Mouse (Mus musculus) forebrain, embryonic 16.5 days (tissue): ENCODE results near the gene Wdr73. TPM values are rescaled to one million over a fixed set of nuclear protein-coding genes. Genes with fewer than 3 reads are reported as not detected.

Experiments
- ATAC-seq: fragments of 200-750 bp; cut with Nextera tagmentation; 2 replicates; pipeline ENCODE4 v1.8.0; 2017; ENCODE audit warnings: mild to moderate bottlenecking, moderate library complexity
- H3K27ac ChIP-seq: fragments of 300-500 bp; sonication (generic); 2 replicates; pipeline ENCODE4 v1.5.1; 2014; ENCODE audit warnings: low read length, control low read depth
- H3K27me3 ChIP-seq: fragments of 300-500 bp; sonication (generic); replicated peaks from 2 replicates; pipeline ENCODE4 v1.6.1; 2014; ENCODE audit warnings: low read length; ENCODE audit not compliant: control insufficient read depth, insufficient read depth
- H3K36me3 ChIP-seq: fragments of 300-500 bp; sonication (generic); 2 replicates; pipeline ENCODE4 v1.6.1; 2014; ENCODE audit not compliant: control insufficient read depth, insufficient read depth
- H3K4me1 ChIP-seq: fragments of 300-500 bp; sonication (generic); replicated peaks from 2 replicates; pipeline ENCODE4 v1.6.1; 2014; ENCODE audit warnings: low read length; ENCODE audit not compliant: control insufficient read depth, insufficient read depth
- H3K4me2 ChIP-seq: fragments of 300-500 bp; sonication (generic); 2 replicates; pipeline ENCODE4 v1.6.1; 2014; ENCODE audit warnings: mild to moderate bottlenecking, low read length, control low read depth
- H3K4me3 ChIP-seq: fragments of 300-500 bp; sonication (generic); replicated peaks from 2 replicates; pipeline ENCODE4 v1.5.1; 2014; ENCODE audit warnings: mild to moderate bottlenecking, low read length, control low read depth
- H3K9ac ChIP-seq: fragments of 300-500 bp; sonication (generic); replicated peaks from 2 replicates; pipeline ENCODE4 v1.6.1; 2014; ENCODE audit warnings: low read depth, low read length, control low read depth
- H3K9me3 ChIP-seq: fragments of 300-500 bp; sonication (generic); 2 replicates; pipeline ENCODE4 v1.6.1; 2016; ENCODE audit warnings: low read length; ENCODE audit not compliant: control insufficient read depth
- WGBS: fragments of 180-500 bp; shearing (Covaris S2); extraction: QIAGEN DNeasy Blood & Tissue Kit; methylation state at CpG from one replicate; pipeline ENCODE4 v1.1.7; 2014; 5-methylcytosine and 5-hydroxymethylcytosine counted together
- polyA plus RNA-seq: library from polyadenylated mRNA; unstranded; fragments of >200 nt; fragmentation: Nextera tagmentation; extraction: Ambion mirVana; gene quantifications from 2 replicates; pipeline ENCODE4 v1.2.1, GENCODE M21; 2015

The Wdr73 gene
- polyA plus RNA-seq, 1 experiment from 2014 or later, result 46.3 TPM

GRCm38 (mm10) chr7:80919647-80920008, 18.6 kb upstream of the Wdr73 start:
- Histone ChIP-seq H3K27me3 (no peaks in the 10 kb centered on the region), H3K4me3 (no peak overlapping the region), H3K4me2 (no peak overlapping the region), H3K36me3 (peaks cover 17% of the 10 kb centered on the region), H3K27ac (no peak overlapping the region), H3K4me1 (no peaks in the 10 kb centered on the region), H3K9ac (no peak overlapping the region), H3K9me3 (no peaks in the 10 kb centered on the region)
- 93% methylated on average over 5 of the region's 5 CpGs for WGBS
- ATAC-seq, result no peak

- peaks cover 17% of the 10 kb centered on the region for H3K36me3 ChIP-seq
- no peak overlapping the region for H3K4me3 ChIP-seq
- H3K9ac ChIP-seq, result no peak overlapping the region
- no peaks in the 10 kb centered on the region for H3K9me3 ChIP-seq
- H3K27me3 ChIP-seq, result no peaks in the 10 kb centered on the region
- H3K27ac ChIP-seq, result no peak overlapping the region
- H3K4me2 ChIP-seq, result no peak overlapping the region
- H3K4me1 ChIP-seq, result no peaks in the 10 kb centered on the region
- WGBS, result 90% methylated on average over 8 of the region's 8 CpGs
- no peak for ATAC-seq
These were observed 18.0 kb upstream of the Wdr73 start for GRCm38 (mm10) chr7:80918982-80919646.

DNA sequence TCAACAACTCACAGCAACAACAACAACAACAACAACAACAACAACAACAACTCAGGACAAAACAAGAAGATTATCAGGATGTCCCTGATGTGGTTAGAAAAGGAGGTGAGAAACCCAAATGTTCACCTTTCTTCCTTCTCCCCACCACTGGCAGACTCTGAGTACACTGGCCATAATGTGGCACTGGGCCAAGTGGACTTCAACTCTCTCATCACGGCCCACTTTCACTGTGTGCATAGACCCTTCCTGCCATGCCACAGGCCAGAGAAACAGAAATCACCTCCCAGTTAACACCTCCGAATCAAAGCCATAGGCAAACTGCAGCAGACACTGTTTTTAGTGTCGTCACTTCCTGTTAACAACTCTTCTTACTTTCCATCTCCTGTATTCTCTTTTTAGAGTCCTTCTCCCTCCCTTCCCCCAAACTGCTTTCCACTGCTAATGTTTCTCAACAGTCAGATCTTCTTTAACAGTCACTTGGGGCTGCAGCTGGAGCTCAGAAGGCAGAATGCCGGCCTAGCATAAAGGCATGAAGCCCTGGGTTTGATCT, 16.9 kb upstream of the Wdr73 start:
- H3K9me3 ChIP-seq, result no peaks in the 10 kb centered on the region
- 88% methylated on average over 4 of the region's 4 CpGs for WGBS
- no peak overlapping the region for H3K4me2 ChIP-seq
- H3K27me3 ChIP-seq, result no peaks in the 10 kb centered on the region
- H3K9ac ChIP-seq, result no peak overlapping the region
- no peak for ATAC-seq
- H3K4me3 ChIP-seq, result no peak overlapping the region
- no peak overlapping the region for H3K27ac ChIP-seq
- H3K36me3 ChIP-seq, result peaks cover 17% of the 10 kb centered on the region
- no peaks in the 10 kb centered on the region for H3K4me1 ChIP-seq

GRCm38 (mm10) chr7:80912496-80912895, 11.4 kb upstream of the Wdr73 start:
- H3K36me3 ChIP-seq, result peaks cover 17% of the 10 kb centered on the region
- no peak overlapping the region for H3K27ac ChIP-seq
- no peak overlapping the region for H3K4me2 ChIP-seq
- H3K27me3 ChIP-seq, result no peaks in the 10 kb centered on the region
- 87% methylated on average over 8 of the region's 8 CpGs for WGBS
- no peak overlapping the region for H3K4me3 ChIP-seq
- no peak for ATAC-seq
- no peak overlapping the region for H3K9ac ChIP-seq
- no peaks in the 10 kb centered on the region for H3K9me3 ChIP-seq
- H3K4me1 ChIP-seq, result no peaks in the 10 kb centered on the region

GRCm38 (mm10) chr7:80911053-80911452, 10.0 kb upstream of the Wdr73 start:
- no peaks in the 10 kb centered on the region for H3K9me3 ChIP-seq
- no peak overlapping the region for H3K4me2 ChIP-seq
- peaks cover 18% of the 10 kb centered on the region for H3K36me3 ChIP-seq
- 86% methylated on average over 7 of the region's 7 CpGs for WGBS
- no peak overlapping the region for H3K27ac ChIP-seq
- no peaks in the 10 kb centered on the region for H3K4me1 ChIP-seq
- no peak overlapping the region for H3K4me3 ChIP-seq
- H3K27me3 ChIP-seq, result no peaks in the 10 kb centered on the region
- no peak overlapping the region for H3K9ac ChIP-seq
- no peak for ATAC-seq

DNA sequence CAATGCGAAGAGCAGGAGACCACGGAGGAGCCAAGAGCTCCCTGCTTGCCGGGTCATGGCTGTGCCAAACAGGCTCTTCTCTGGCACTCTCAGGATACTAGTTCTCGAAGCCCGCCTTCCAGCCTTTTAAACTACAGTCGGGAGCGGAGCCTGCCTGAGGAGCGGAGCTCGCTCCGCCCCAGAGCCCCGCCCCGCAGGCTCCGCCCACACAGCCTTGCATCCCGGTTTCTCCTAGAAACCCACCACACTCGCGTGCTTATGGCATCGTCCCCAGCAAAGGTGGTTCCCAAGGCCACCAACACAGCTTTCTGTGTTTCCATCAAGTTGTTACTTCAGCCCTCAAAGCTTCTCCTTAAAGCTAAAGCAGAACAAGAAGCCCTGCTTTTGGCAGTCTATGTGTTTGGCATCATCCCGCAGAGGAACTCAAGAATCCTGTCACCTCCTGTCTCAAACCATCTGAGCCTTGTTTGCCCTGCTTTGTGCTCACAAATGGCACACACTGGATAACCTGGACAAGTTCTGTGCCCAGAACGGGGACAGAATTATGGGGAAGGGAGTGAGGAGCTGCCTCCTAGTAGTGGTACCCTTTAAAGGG, 3.9 kb upstream of the Wdr73 start, which contains the start of gene Nmb:
Nmb (minus strand) TSS at position 156 of the 595 bp plus-strand sequence.
- 2% methylated on average over 19 of the region's 19 CpGs for WGBS
- no peaks in the 10 kb centered on the region for H3K27me3 ChIP-seq
- H3K9me3 ChIP-seq, result no peaks in the 10 kb centered on the region
- H3K4me3 ChIP-seq, result peak within 1 kb of the TSS; percentile 42
- H3K4me1 ChIP-seq, result peaks cover 28% of the 10 kb centered on the region
- H3K9ac ChIP-seq, result peak within 1 kb of the TSS; percentile 61
- H3K36me3 ChIP-seq, result peaks cover 11% of the 10 kb centered on the region
- peak within 1 kb of the TSS; percentile 54 for H3K27ac ChIP-seq
- peak; percentile 75 for ATAC-seq
- peak within 1 kb of the TSS; percentile 87 for H3K4me2 ChIP-seq

GRCm38 (mm10) chr7:80903625-80904422, 2.8 kb upstream of the Wdr73 start:
- H3K27ac ChIP-seq, result no peak overlapping the region
- peaks cover 8% of the 10 kb centered on the region for H3K36me3 ChIP-seq
- no peak overlapping the region for H3K9ac ChIP-seq
- H3K4me2 ChIP-seq, result no peak overlapping the region; the same call in 1 of the 2 replicates
- H3K27me3 ChIP-seq, result no peaks in the 10 kb centered on the region
- no peak for ATAC-seq
- peaks cover 33% of the 10 kb centered on the region for H3K4me1 ChIP-seq
- no peak overlapping the region for H3K4me3 ChIP-seq
- H3K9me3 ChIP-seq, result no peaks in the 10 kb centered on the region
- WGBS, result 87% methylated on average over 11 of the region's 11 CpGs

DNA sequence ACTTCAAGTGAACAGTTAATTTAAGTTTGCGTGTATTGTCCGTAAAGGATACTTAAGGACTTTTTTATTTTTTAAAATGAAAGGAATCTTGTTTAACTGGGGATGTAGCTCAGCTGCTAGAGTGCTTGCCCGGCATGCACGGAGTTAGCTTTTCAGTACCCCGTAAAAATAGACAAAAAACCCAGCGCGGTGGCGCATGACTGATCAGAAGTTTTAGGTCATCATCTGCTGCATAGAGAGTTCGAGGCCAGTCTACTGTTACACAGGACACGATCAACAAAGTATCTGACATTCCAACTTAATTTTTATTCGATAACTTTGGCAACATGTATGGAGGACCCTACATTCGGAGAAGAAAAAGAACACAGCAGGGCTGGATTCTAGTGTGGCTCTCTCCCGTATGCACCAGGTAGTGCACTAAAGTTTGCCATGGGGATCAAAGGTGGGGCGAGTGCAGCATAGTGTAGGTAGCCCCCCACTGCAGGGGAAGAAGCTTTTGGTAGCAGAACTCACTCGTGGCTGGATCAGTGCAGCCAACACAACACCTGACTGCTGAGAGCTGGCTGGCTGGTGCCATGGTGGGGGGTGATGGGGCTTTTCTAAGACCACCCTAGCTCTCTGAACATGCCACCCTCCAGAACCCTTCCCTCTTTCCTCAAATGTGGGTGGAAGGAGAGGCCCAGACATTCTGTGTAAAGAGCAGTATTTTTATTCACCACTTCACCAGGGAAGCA, 639 bp upstream of the Wdr73 start:
- H3K27me3 ChIP-seq, result no peaks in the 10 kb centered on the region
- H3K9ac ChIP-seq, result peak overlapping the region; percentile 81
- peaks cover 33% of the 10 kb centered on the region for H3K4me1 ChIP-seq
- peak overlapping the region; percentile 82 for H3K27ac ChIP-seq
- WGBS, result 27% methylated on average over 15 of the region's 15 CpGs
- ATAC-seq, result peak; percentile 5
- peaks cover 8% of the 10 kb centered on the region for H3K36me3 ChIP-seq
- peak overlapping the region; percentile 86 for H3K4me3 ChIP-seq
- H3K4me2 ChIP-seq, result peak overlapping the region; percentile 99
- no peaks in the 10 kb centered on the region for H3K9me3 ChIP-seq
